In the genomic region with DNA sequence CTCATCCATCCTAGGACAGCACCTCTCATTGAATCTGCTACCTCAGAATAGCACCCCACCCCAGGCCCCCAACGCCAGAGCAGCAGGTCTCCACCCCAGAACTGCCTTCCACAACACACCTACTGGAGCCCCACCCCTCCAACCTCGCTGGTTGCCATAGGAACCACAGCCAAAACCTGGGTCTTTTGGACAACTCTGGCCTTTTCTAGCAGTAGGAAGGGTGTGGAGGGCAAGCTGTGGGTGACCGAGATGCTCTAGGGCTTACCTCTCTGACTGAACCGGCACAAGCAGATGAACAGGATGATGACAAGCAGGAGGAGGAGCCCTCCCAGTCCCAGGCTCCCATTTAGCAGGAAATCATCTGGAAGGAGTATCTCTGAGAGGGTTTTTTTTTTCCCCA, we compare ENCODE assay signal across 8 mouse cellular contexts. TPM values are rescaled to one million over a fixed set of nuclear protein-coding genes. Genes with fewer than 3 reads are reported as not detected.
A peak's percentile ranks its signal among the peaks of the same experiment; 100 is the strongest.
DNase-seq lines count a peak whose midpoint lies in the region; ATAC-seq and TF ChIP-seq lines count a peak whose summit lies in the region.

No protein-coding gene starts in this region.

- no peaks in the 10 kb centered on the region for H3K9me3 ChIP-seq in forebrain, embryonic 11.5 days (ENCODE audit: control insufficient read depth, low read length)
- H3K9me3 ChIP-seq in limb, embryonic 11.5 days (ENCODE audit: control insufficient read depth, low read length) = no peaks in the 10 kb centered on the region
- no peaks in the 10 kb centered on the region for H3K9me3 ChIP-seq in midbrain, embryonic 11.5 days (ENCODE audit: control insufficient read depth, low read length)
- no peaks in the 10 kb centered on the region for H3K9me3 ChIP-seq in stomach, postnatal 0 days (ENCODE audit: control insufficient read depth, low read length)

- TF ChIP-seq EP300 in stomach, postnatal 0 days (optimal IDR thresholded peaks at IDR 0.05) = no peak

- no peaks in the 10 kb centered on the region for H3K27me3 ChIP-seq in forebrain, embryonic 11.5 days (ENCODE audit: control insufficient read depth, insufficient read depth, low read length)
- no peaks in the 10 kb centered on the region for H3K27me3 ChIP-seq in limb, embryonic 11.5 days (ENCODE audit: control insufficient read depth, insufficient read depth, low read length)
- no peaks in the 10 kb centered on the region for H3K27me3 ChIP-seq in midbrain, embryonic 11.5 days (ENCODE audit: control insufficient read depth, insufficient read depth, low read length)
- H3K27me3 ChIP-seq in stomach, postnatal 0 days (ENCODE audit: control insufficient read depth, insufficient read depth, low read length) = no peaks in the 10 kb centered on the region

- peaks cover 3% of the 10 kb centered on the region; the same call in 1 of the 2 replicates for H3K4me1 ChIP-seq in forebrain, embryonic 11.5 days (replicated peaks; ENCODE audit: control insufficient read depth, insufficient read depth, low read length)
- peaks cover 2% of the 10 kb centered on the region for H3K4me1 ChIP-seq in limb, embryonic 11.5 days (ENCODE audit: control insufficient read depth, insufficient read depth, low read length)
- peaks cover 6% of the 10 kb centered on the region; the same call in 1 of the 2 replicates for H3K4me1 ChIP-seq in midbrain, embryonic 11.5 days (ENCODE audit: control insufficient read depth, insufficient read depth, low read length)
- no peaks in the 10 kb centered on the region for H3K4me1 ChIP-seq in stomach, postnatal 0 days (replicated peaks; ENCODE audit: control insufficient read depth, insufficient read depth)

- DNase-seq in urinary bladder, postnatal 14 days (ENCODE audit: low spot score) = peak; percentile 19
- DNase-seq in urinary bladder, adult 2 months (ENCODE audit: low spot score) = no peak
- DNase-seq in forebrain, embryonic 11.5 days (ENCODE audit: low spot score) = no peak
- peak; percentile 74 for DNase-seq in limb, embryonic 11.5 days (ENCODE audit: low spot score)
- DNase-seq in midbrain, embryonic 11.5 days (ENCODE audit: low spot score, missing footprints) = peak; percentile 90
- DNase-seq in stomach, postnatal 0 days (ENCODE audit: low spot score) = no peak
- no peak for DNase-seq in frontal cortex, adult 2 months (ENCODE audit: extremely low spot score in 1 of 2, low spot score in 1 of 2)
- no peak for DNase-seq in cerebellum, adult 9-11 months

- WGBS in forebrain, embryonic 11.5 days = 0% methylated on average over 4 of the region's 4 CpGs
- WGBS in limb, embryonic 11.5 days = 1% methylated on average over 4 of the region's 4 CpGs
- 0% methylated on average over 4 of the region's 4 CpGs for WGBS in midbrain, embryonic 11.5 days
- WGBS in stomach, postnatal 0 days = 1% methylated on average over 4 of the region's 4 CpGs

- peak overlapping the region; percentile 53; the same call in 1 of the 2 replicates for H3K27ac ChIP-seq in forebrain, embryonic 11.5 days (ENCODE audit: low read depth, low read length)
- H3K27ac ChIP-seq in limb, embryonic 11.5 days (replicated peaks; ENCODE audit: low read depth, low read length) = peak overlapping the region; percentile 65; the same call in 1 of the 2 replicates
- H3K27ac ChIP-seq in midbrain, embryonic 11.5 days (ENCODE audit: low read depth, low read length) = no peak overlapping the region
- peak overlapping the region; percentile 69; the same call in 1 of the 2 replicates for H3K27ac ChIP-seq in stomach, postnatal 0 days (replicated peaks)

- no peak for TF ChIP-seq CTCF in stomach, postnatal 0 days (IDR thresholded peaks at IDR 0.05; ENCODE audit: low read depth)

- H3K9ac ChIP-seq in forebrain, embryonic 11.5 days (ENCODE audit: low read length) = no peak overlapping the region; the same call in 1 of the 2 replicates
- H3K9ac ChIP-seq in limb, embryonic 11.5 days (ENCODE audit: low read length) = no peak overlapping the region
- no peak overlapping the region for H3K9ac ChIP-seq in midbrain, embryonic 11.5 days (ENCODE audit: low read length)
- H3K9ac ChIP-seq in stomach, postnatal 0 days (ENCODE audit: low read length) = no peak overlapping the region

- H3K4me2 ChIP-seq in forebrain, embryonic 11.5 days (ENCODE audit: low read depth, low read length, severe bottlenecking) = peak overlapping the region; percentile 42
- H3K4me2 ChIP-seq in limb, embryonic 11.5 days (ENCODE audit: low read depth, severe bottlenecking) = peak overlapping the region; percentile 48
- peak overlapping the region; percentile 45; the same call in 1 of the 2 replicates for H3K4me2 ChIP-seq in midbrain, embryonic 11.5 days
- peak overlapping the region; percentile 53 for H3K4me2 ChIP-seq in stomach, postnatal 0 days (replicated peaks; ENCODE audit: low read depth)

- ATAC-seq in forebrain, embryonic 11.5 days (replicated peaks; ENCODE audit: low FRiP score) = no peak
- ATAC-seq in limb, embryonic 11.5 days (ENCODE audit: insufficient number of reproducible peaks, low FRiP score, low TSS enrichment, low read depth) = peak; percentile 54; the same call in 1 of the 2 replicates
- peak; percentile 19; the same call in 1 of the 2 replicates for ATAC-seq in midbrain, embryonic 11.5 days (ENCODE audit: low FRiP score)
- peak; percentile 58; the same call in 1 of the 2 replicates for ATAC-seq in stomach, postnatal 0 days (ENCODE audit: low FRiP score, low TSS enrichment)

- no peaks in the 10 kb centered on the region for H3K36me3 ChIP-seq in forebrain, embryonic 11.5 days (ENCODE audit: control insufficient read depth, insufficient read depth, low read length)
- H3K36me3 ChIP-seq in limb, embryonic 11.5 days (ENCODE audit: control insufficient read depth, insufficient read depth, low read length) = no peaks in the 10 kb centered on the region
- H3K36me3 ChIP-seq in midbrain, embryonic 11.5 days (ENCODE audit: control insufficient read depth, insufficient read depth, low read length) = no peaks in the 10 kb centered on the region
- no peaks in the 10 kb centered on the region for H3K36me3 ChIP-seq in stomach, postnatal 0 days (ENCODE audit: control insufficient read depth, insufficient read depth, low read length)

- peak overlapping the region; percentile 26 for H3K4me3 ChIP-seq in forebrain, embryonic 11.5 days (ENCODE audit: low read depth, low read length)
- peak overlapping the region; percentile 33 for H3K4me3 ChIP-seq in limb, embryonic 11.5 days (ENCODE audit: low read depth, low read length)
- H3K4me3 ChIP-seq in midbrain, embryonic 11.5 days (ENCODE audit: low read depth, low read length) = no peak overlapping the region
- H3K4me3 ChIP-seq in stomach, postnatal 0 days (ENCODE audit: low read depth, low read length) = peak overlapping the region; percentile 45

RNA-seq across cellular contexts. Expression of gene Lst1, which starts 1.6 kb away (rescaled TPM):
- polyA plus RNA-seq in urinary bladder, adult 2 months (2012; rRNA removed) = 20.4 and 23.0 TPM in 2 replicates
- polyA plus RNA-seq in forebrain, embryonic 11.5 days (2014; fragmentation: Nextera tagmentation; extraction: Ambion mirVana) = 3.8 and 4.7 TPM in 2 replicates
- 4.0 and 4.7 TPM in 2 replicates for polyA plus RNA-seq in limb, embryonic 11.5 days (2014; fragmentation: Nextera tagmentation; extraction: Ambion mirVana)
- 7.8 and 10.2 TPM in 2 replicates for polyA plus RNA-seq in midbrain, embryonic 11.5 days (2014; fragmentation: Nextera tagmentation; extraction: Ambion mirVana)
- 17.5 and 19.3 TPM in 2 replicates for polyA plus RNA-seq in stomach, postnatal 0 days (2015; fragmentation: Nextera tagmentation; extraction: Ambion mirVana)
- polyA plus RNA-seq in frontal cortex, adult 2 months (2012; rRNA removed) = 14.3 and 20.7 TPM in 2 replicates

RNA-seq across cellular contexts. Expression of gene Ltb, which starts 7.6 kb away (rescaled TPM):
- 2.6 and 3.5 TPM in 2 replicates for polyA plus RNA-seq in urinary bladder, adult 2 months (2012; rRNA removed)
- 0.17 and 0.41 TPM in 2 replicates for polyA plus RNA-seq in forebrain, embryonic 11.5 days (2014; fragmentation: Nextera tagmentation; extraction: Ambion mirVana)
- polyA plus RNA-seq in limb, embryonic 11.5 days (2014; fragmentation: Nextera tagmentation; extraction: Ambion mirVana) = 0.45 and 0.54 TPM in 2 replicates
- 0.41 TPM in 1 of 2 replicates, not detected in the other for polyA plus RNA-seq in midbrain, embryonic 11.5 days (2014; fragmentation: Nextera tagmentation; extraction: Ambion mirVana)
- polyA plus RNA-seq in stomach, postnatal 0 days (2015; fragmentation: Nextera tagmentation; extraction: Ambion mirVana) = 0.63 and 0.78 TPM in 2 replicates
- polyA plus RNA-seq in frontal cortex, adult 2 months (2012; rRNA removed) = 0.78 and 0.88 TPM in 2 replicates

RNA-seq across cellular contexts. Expression of gene Aif1, which starts 10.8 kb away (rescaled TPM):
- polyA plus RNA-seq in urinary bladder, adult 2 months (2012; rRNA removed) = 11.2 and 13.3 TPM in 2 replicates
- polyA plus RNA-seq in forebrain, embryonic 11.5 days (2014; fragmentation: Nextera tagmentation; extraction: Ambion mirVana) = 2.9 and 3.5 TPM in 2 replicates
- 3.4 and 3.9 TPM in 2 replicates for polyA plus RNA-seq in limb, embryonic 11.5 days (2014; fragmentation: Nextera tagmentation; extraction: Ambion mirVana)
- polyA plus RNA-seq in midbrain, embryonic 11.5 days (2014; fragmentation: Nextera tagmentation; extraction: Ambion mirVana) = 7.8 and 8.4 TPM in 2 replicates
- 24.3 and 25.2 TPM in 2 replicates for polyA plus RNA-seq in stomach, postnatal 0 days (2015; fragmentation: Nextera tagmentation; extraction: Ambion mirVana)
- 11.2 and 17.2 TPM in 2 replicates for polyA plus RNA-seq in frontal cortex, adult 2 months (2012; rRNA removed)

RNA-seq across cellular contexts. Expression of gene Tnf, which starts 15.1 kb away (rescaled TPM):
- polyA plus RNA-seq in urinary bladder, adult 2 months (2012; rRNA removed) = 0.55 and 0.83 TPM in 2 replicates
- not detected in 2 replicates for polyA plus RNA-seq in forebrain, embryonic 11.5 days (2014; fragmentation: Nextera tagmentation; extraction: Ambion mirVana)
- not detected in 2 replicates for polyA plus RNA-seq in limb, embryonic 11.5 days (2014; fragmentation: Nextera tagmentation; extraction: Ambion mirVana)
- 0.26 TPM in 1 of 2 replicates, not detected in the other for polyA plus RNA-seq in midbrain, embryonic 11.5 days (2014; fragmentation: Nextera tagmentation; extraction: Ambion mirVana)
- polyA plus RNA-seq in stomach, postnatal 0 days (2015; fragmentation: Nextera tagmentation; extraction: Ambion mirVana) = 0.32 and 0.40 TPM in 2 replicates
- 0.11 and 0.14 TPM in 2 replicates for polyA plus RNA-seq in frontal cortex, adult 2 months (2012; rRNA removed)

RNA-seq across cellular contexts. Expression of gene Lta, which starts 18.5 kb away (rescaled TPM):
- polyA plus RNA-seq in urinary bladder, adult 2 months (2012; rRNA removed) = 0.29 and 0.43 TPM in 2 replicates
- polyA plus RNA-seq in forebrain, embryonic 11.5 days (2014; fragmentation: Nextera tagmentation; extraction: Ambion mirVana) = not detected in 2 replicates
- polyA plus RNA-seq in limb, embryonic 11.5 days (2014; fragmentation: Nextera tagmentation; extraction: Ambion mirVana) = 0.11 and 0.27 TPM in 2 replicates
- not detected in 2 replicates for polyA plus RNA-seq in midbrain, embryonic 11.5 days (2014; fragmentation: Nextera tagmentation; extraction: Ambion mirVana)
- 0.11 and 0.16 TPM in 2 replicates for polyA plus RNA-seq in stomach, postnatal 0 days (2015; fragmentation: Nextera tagmentation; extraction: Ambion mirVana)
- 0.06 and 0.17 TPM in 2 replicates for polyA plus RNA-seq in frontal cortex, adult 2 months (2012; rRNA removed)

Comparison
In these comparisons a context has a peak if more than half of its experiments do, and no peak if none do; other contexts are left out.
1. DNase-seq: peak in urinary bladder, postnatal 14 days (single experiment), limb, embryonic 11.5 days (single experiment) and midbrain, embryonic 11.5 days (single experiment); none in urinary bladder, adult 2 months (single experiment), forebrain, embryonic 11.5 days (single experiment), stomach, postnatal 0 days (single experiment), frontal cortex, adult 2 months (0 of 2) and cerebellum, adult 9-11 months (single experiment).
2. Peak in every context shown above with its lines, with median percentiles within 50 percentile points of each other: H3K4me2 ChIP-seq.